Mouse (Mus musculus): ENCODE measurements around the gene Arsb.

- TF ChIP-seq CTCF (IDR thresholded peaks at IDR 0.05; ENCODE audit: control insufficient read depth, insufficient read depth, insufficient read length) (no peak), USF1 (IDR thresholded peaks at IDR 0.05; ENCODE audit: low read depth) (no peak), MYOG (IDR thresholded peaks at IDR 0.05; ENCODE audit: control insufficient read depth, extremely low read depth, insufficient read length) (no peak), FOSL1 (IDR thresholded peaks at IDR 0.05; ENCODE audit: insufficient read depth, low read length, poor library complexity, severe bottlenecking) (no peak), MAX (IDR thresholded peaks at IDR 0.05) (no peak), CEBPB (IDR thresholded peaks at IDR 0.05; ENCODE audit: low read depth) (no peak), MYOD1 (IDR thresholded peaks at IDR 0.05; ENCODE audit: control insufficient read depth, insufficient read length, low read depth) (no peak)
These were observed 82.3 kb downstream of the Arsb start for GRCm38 (mm10) chr13:93853767-93854166.
